Mouse (Mus musculus): Measurements from ENCODE around the gene Dll1. TPM values are rescaled to one million over a fixed set of nuclear protein-coding genes. Genes with fewer than 3 reads are reported as not detected.
A peak's percentile ranks its signal among the peaks of the same experiment; 100 is the strongest.

The Dll1 gene
- 8.2 and 9.4 TPM in 2 replicates for polyA plus RNA-seq (2015; fragmentation: Nextera tagmentation; extraction: Ambion mirVana)

- Histone ChIP-seq H3K4me3 (ENCODE audit: low read depth, low read length) (peak within 1 kb of the TSS; percentile 69), H3K36me3 (ENCODE audit: insufficient read depth, low read length) (no peaks in the 10 kb centered on the region), H3K4me1 (ENCODE audit: insufficient read depth, low read depth, low read length) (peaks cover 10% of the 10 kb centered on the region; the same call in 1 of the 2 replicates), H3K27me3 (replicated peaks; ENCODE audit: insufficient read depth, low read length) (peaks cover 51% of the 10 kb centered on the region), H3K9ac (replicated peaks; ENCODE audit: low read depth) (peak within 1 kb of the TSS; percentile 51), H3K27ac (ENCODE audit: low read length) (peak within 1 kb of the TSS; percentile 66; the same call in 1 of the 2 replicates), H3K9me3 (ENCODE audit: low read length) (no peaks in the 10 kb centered on the region), H3K4me2 (replicated peaks; ENCODE audit: low read depth, low read length) (peak within 1 kb of the TSS; percentile 99)
- no peak; the same call in 1 of the 2 replicates for ATAC-seq
- DNase-seq (ENCODE audit: low spot score): no peak
- no peak for TF ChIP-seq EP300 (IDR thresholded peaks at IDR 0.05)
- peak; percentile 25 for TF ChIP-seq CTCF (IDR thresholded peaks at IDR 0.05)
- 3% methylated on average over 35 of the region's 36 CpGs for WGBS
Measured at GRCm38 (mm10) chr17:15376494-15377181, at the start of gene Dll1. Dll1 (minus strand) TSS chr17:15376872.

- Histone ChIP-seq H3K4me3 (ENCODE audit: low read depth, low read length) (no peak overlapping the region), H3K9ac (replicated peaks; ENCODE audit: low read depth) (no peak overlapping the region), H3K9me3 (ENCODE audit: low read length) (no peaks in the 10 kb centered on the region), H3K36me3 (ENCODE audit: insufficient read depth, low read length) (peaks cover 17% of the 10 kb centered on the region; the same call in 1 of the 2 replicates), H3K27ac (ENCODE audit: low read length) (no peak overlapping the region), H3K4me2 (replicated peaks; ENCODE audit: low read depth, low read length) (no peak overlapping the region), H3K27me3 (replicated peaks; ENCODE audit: insufficient read depth, low read length) (no peaks in the 10 kb centered on the region), H3K4me1 (ENCODE audit: insufficient read depth, low read depth, low read length) (no peaks in the 10 kb centered on the region)
- DNase-seq (ENCODE audit: low spot score): no peak
- TF ChIP-seq EP300 (IDR thresholded peaks at IDR 0.05): no peak
- TF ChIP-seq CTCF (IDR thresholded peaks at IDR 0.05): no peak
- WGBS: 95% methylated on average over 3 of the region's 3 CpGs
- no peak for ATAC-seq
Measured at GRCm38 (mm10) chr17:15425931-15426330, 49.3 kb upstream of the Dll1 start.

- no peak overlapping the region for H3K4me2 ChIP-seq (replicated peaks; ENCODE audit: low read depth, low read length)
- no peak overlapping the region for H3K9ac ChIP-seq (replicated peaks; ENCODE audit: low read depth)
- H3K9me3 ChIP-seq (ENCODE audit: low read length): no peaks in the 10 kb centered on the region
- no peaks in the 10 kb centered on the region for H3K4me1 ChIP-seq (ENCODE audit: insufficient read depth, low read depth, low read length)
- TF ChIP-seq CTCF (IDR thresholded peaks at IDR 0.05) (no peak), EP300 (IDR thresholded peaks at IDR 0.05) (0 out of 2 replicates have a peak, but pooled peaks have one; percentile 19)
- H3K27me3 ChIP-seq (replicated peaks; ENCODE audit: insufficient read depth, low read length): no peaks in the 10 kb centered on the region
- no peak overlapping the region for H3K27ac ChIP-seq (ENCODE audit: low read length)
- ATAC-seq: peak; percentile 44
- H3K4me3 ChIP-seq (ENCODE audit: low read depth, low read length): no peak overlapping the region
- DNase-seq (ENCODE audit: low spot score): peak; percentile 47
- peaks cover 14% of the 10 kb centered on the region; the same call in 1 of the 2 replicates for H3K36me3 ChIP-seq (ENCODE audit: insufficient read depth, low read length)
- 62% methylated on average over 8 of the region's 8 CpGs for WGBS
Measured at GRCm38 (mm10) chr17:15423080-15423765, 46.6 kb upstream of the Dll1 start.

DNA sequence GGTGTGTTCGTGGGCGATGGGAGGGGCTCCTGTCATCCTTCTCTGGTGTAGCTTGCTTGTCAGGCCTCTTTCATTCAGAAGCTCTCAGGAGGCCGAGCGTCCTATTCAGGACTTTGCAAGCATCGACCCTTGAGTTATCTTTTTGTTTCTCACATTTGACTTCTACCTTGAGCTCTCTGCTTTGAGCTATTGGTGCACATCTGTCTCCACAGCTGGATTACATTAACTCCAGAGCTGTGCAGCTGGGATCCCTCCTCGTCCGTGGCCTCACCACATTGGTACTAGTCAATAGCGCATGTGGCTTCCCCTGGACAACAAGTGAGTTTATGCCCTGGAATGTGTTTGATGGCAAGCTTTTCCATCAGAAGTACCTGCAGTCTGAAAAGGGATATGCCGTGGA lies 46.0 kb upstream of the Dll1 start:
- DNase-seq (ENCODE audit: low spot score) (no peak), ATAC-seq (no peak)
- no peak overlapping the region for H3K4me3 ChIP-seq (ENCODE audit: low read depth, low read length)
- H3K4me2 ChIP-seq (replicated peaks; ENCODE audit: low read depth, low read length): no peak overlapping the region
- H3K4me1 ChIP-seq (ENCODE audit: insufficient read depth, low read depth, low read length): no peaks in the 10 kb centered on the region
- H3K9ac ChIP-seq (replicated peaks; ENCODE audit: low read depth): no peak overlapping the region
- TF ChIP-seq CTCF (IDR thresholded peaks at IDR 0.05): no peak
- TF ChIP-seq EP300 (IDR thresholded peaks at IDR 0.05): no peak
- no peaks in the 10 kb centered on the region for H3K27me3 ChIP-seq (replicated peaks; ENCODE audit: insufficient read depth, low read length)
- no peaks in the 10 kb centered on the region for H3K9me3 ChIP-seq (ENCODE audit: low read length)
- WGBS: 91% methylated on average over 9 of the region's 9 CpGs
- peaks cover 20% of the 10 kb centered on the region; the same call in 1 of the 2 replicates for H3K36me3 ChIP-seq (ENCODE audit: insufficient read depth, low read length)
- H3K27ac ChIP-seq (ENCODE audit: low read length): no peak overlapping the region

GRCm38 (mm10) chr17:15421446-15421845 lies 44.8 kb upstream of the Dll1 start:
- Histone ChIP-seq H3K4me3 (ENCODE audit: low read depth, low read length) (no peak overlapping the region), H3K27ac (ENCODE audit: low read length) (no peak overlapping the region), H3K4me1 (ENCODE audit: insufficient read depth, low read depth, low read length) (no peaks in the 10 kb centered on the region), H3K27me3 (replicated peaks; ENCODE audit: insufficient read depth, low read length) (no peaks in the 10 kb centered on the region), H3K36me3 (ENCODE audit: insufficient read depth, low read length) (peaks cover 30% of the 10 kb centered on the region), H3K9me3 (ENCODE audit: low read length) (no peaks in the 10 kb centered on the region), H3K4me2 (replicated peaks; ENCODE audit: low read depth, low read length) (no peak overlapping the region), H3K9ac (replicated peaks; ENCODE audit: low read depth) (no peak overlapping the region)
- DNase-seq (ENCODE audit: low spot score): no peak
- ATAC-seq: no peak
- no peak for TF ChIP-seq CTCF (IDR thresholded peaks at IDR 0.05)
- no peak for TF ChIP-seq EP300 (IDR thresholded peaks at IDR 0.05)
- 93% methylated on average over 6 of the region's 6 CpGs for WGBS

- no peak for DNase-seq (ENCODE audit: low spot score)
- WGBS: 83% methylated on average over 8 of the region's 8 CpGs
- H3K36me3 ChIP-seq (ENCODE audit: insufficient read depth, low read length): peaks cover 26% of the 10 kb centered on the region
- H3K9me3 ChIP-seq (ENCODE audit: low read length): no peaks in the 10 kb centered on the region
- no peak overlapping the region for H3K9ac ChIP-seq (replicated peaks; ENCODE audit: low read depth)
- no peaks in the 10 kb centered on the region for H3K27me3 ChIP-seq (replicated peaks; ENCODE audit: insufficient read depth, low read length)
- no peak for ATAC-seq
- H3K27ac ChIP-seq (ENCODE audit: low read length): no peak overlapping the region
- H3K4me2 ChIP-seq (replicated peaks; ENCODE audit: low read depth, low read length): no peak overlapping the region
- no peaks in the 10 kb centered on the region for H3K4me1 ChIP-seq (ENCODE audit: insufficient read depth, low read depth, low read length)
- TF ChIP-seq EP300 (IDR thresholded peaks at IDR 0.05) (no peak), CTCF (IDR thresholded peaks at IDR 0.05) (no peak)
- H3K4me3 ChIP-seq (ENCODE audit: low read depth, low read length): no peak overlapping the region
Measured at GRCm38 (mm10) chr17:15420021-15420603, 43.4 kb upstream of the Dll1 start.
